Mouse (Mus musculus): ENCODE data around the gene Ppp1ca. TPM values are rescaled to one million over a fixed set of nuclear protein-coding genes. Genes with fewer than 3 reads are reported as not detected.
A peak's percentile ranks its signal among the peaks of the same experiment; 100 is the strongest.

Gene Ppp1ca
- polyA plus RNA-seq, 1 experiment from 2014 or later, result 929 TPM

DNA sequence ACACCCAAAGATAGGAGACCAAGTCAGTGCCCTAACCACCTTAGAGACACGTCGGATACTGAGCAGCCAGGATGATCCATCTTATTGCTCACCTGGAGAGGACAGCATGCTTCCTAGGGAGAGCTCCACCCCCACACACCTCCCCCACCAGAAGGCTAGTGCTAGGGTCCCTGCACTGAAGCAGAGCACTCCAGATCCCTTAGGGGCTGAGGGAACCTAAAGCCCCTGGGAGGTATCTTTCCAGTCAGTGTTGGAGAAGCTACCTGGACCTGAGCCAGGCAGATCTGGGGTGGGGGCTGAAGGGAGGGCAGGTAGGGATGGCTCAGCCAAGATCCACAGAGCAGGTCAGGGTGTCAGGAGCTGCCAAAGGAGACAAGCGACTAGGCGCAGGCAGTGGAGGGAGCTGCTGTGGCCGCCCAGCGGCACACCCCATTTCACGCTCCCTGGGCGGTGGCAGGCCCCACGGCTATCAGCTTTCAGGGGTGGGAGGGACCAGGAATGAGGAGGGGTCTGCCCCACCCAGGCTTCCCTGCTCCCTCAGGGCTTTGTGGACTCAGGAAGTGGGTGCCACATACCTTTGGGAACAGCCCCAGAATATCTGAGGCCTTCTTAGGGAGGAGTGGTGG is 37.7 kb downstream of the Ppp1ca start:
- WGBS, result 49% methylated on average over 9 of the region's 9 CpGs
- ATAC-seq (ENCODE audit: low FRiP score) (no peak), DNase-seq (ENCODE audit: low spot score, missing footprints) (peak; percentile 62)

DNA sequence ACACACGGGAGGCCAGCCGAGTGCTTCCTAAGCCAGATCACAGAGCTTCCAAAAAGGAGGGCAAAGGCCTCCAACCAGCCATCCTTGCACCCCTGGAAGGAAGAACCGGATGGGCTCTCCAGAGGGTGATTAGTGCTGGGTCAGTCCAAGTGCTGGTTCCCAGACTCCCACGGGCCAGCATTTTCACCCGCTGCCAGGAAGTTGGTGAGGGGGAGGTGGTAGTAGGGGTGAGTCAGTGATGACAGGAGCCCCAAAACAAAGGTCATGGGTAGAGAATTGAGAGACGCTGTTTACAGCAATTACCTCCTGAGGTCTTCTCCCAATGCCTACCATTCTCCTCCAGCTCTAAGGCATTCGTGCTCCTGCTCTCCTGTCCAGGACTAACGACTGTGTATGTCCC is 38.5 kb downstream of the Ppp1ca start:
- H3K4me2 ChIP-seq, result no peak overlapping the region
- H3K27ac ChIP-seq (ENCODE audit: low read depth, low read length), result no peak overlapping the region
- DNase-seq (ENCODE audit: low spot score, missing footprints) (no peak), ATAC-seq (ENCODE audit: low FRiP score) (no peak)
- no peak overlapping the region for H3K4me3 ChIP-seq (ENCODE audit: low read depth, low read length)
- peaks cover 9% of the 10 kb centered on the region for H3K4me1 ChIP-seq (ENCODE audit: control insufficient read depth, insufficient read depth, low read length)
- WGBS, result 75% methylated on average over 8 of the region's 8 CpGs
- no peaks in the 10 kb centered on the region for H3K36me3 ChIP-seq (ENCODE audit: control insufficient read depth, insufficient read depth, low read length)
- no peaks in the 10 kb centered on the region for H3K9me3 ChIP-seq (ENCODE audit: control insufficient read depth, low read length)
- H3K27me3 ChIP-seq (ENCODE audit: control insufficient read depth, insufficient read depth, low read length), result peaks cover 3% of the 10 kb centered on the region; the same call in 1 of the 2 replicates
- no peak overlapping the region for H3K9ac ChIP-seq (ENCODE audit: low read length)

More for the DNA sequence above, 37.7 kb downstream of the Ppp1ca start:
- H3K27ac ChIP-seq (ENCODE audit: low read depth, low read length), result no peak overlapping the region
- H3K27me3 ChIP-seq (ENCODE audit: control insufficient read depth, insufficient read depth, low read length), result peaks cover 3% of the 10 kb centered on the region; the same call in 1 of the 2 replicates
- no peak overlapping the region for H3K9ac ChIP-seq (ENCODE audit: low read length)
- H3K4me2 ChIP-seq, result no peak overlapping the region
- no peaks in the 10 kb centered on the region for H3K9me3 ChIP-seq (ENCODE audit: control insufficient read depth, low read length)
- no peaks in the 10 kb centered on the region for H3K36me3 ChIP-seq (ENCODE audit: control insufficient read depth, insufficient read depth, low read length)
- H3K4me1 ChIP-seq (ENCODE audit: control insufficient read depth, insufficient read depth, low read length), result peaks cover 9% of the 10 kb centered on the region
- no peak overlapping the region for H3K4me3 ChIP-seq (ENCODE audit: low read depth, low read length)

DNA sequence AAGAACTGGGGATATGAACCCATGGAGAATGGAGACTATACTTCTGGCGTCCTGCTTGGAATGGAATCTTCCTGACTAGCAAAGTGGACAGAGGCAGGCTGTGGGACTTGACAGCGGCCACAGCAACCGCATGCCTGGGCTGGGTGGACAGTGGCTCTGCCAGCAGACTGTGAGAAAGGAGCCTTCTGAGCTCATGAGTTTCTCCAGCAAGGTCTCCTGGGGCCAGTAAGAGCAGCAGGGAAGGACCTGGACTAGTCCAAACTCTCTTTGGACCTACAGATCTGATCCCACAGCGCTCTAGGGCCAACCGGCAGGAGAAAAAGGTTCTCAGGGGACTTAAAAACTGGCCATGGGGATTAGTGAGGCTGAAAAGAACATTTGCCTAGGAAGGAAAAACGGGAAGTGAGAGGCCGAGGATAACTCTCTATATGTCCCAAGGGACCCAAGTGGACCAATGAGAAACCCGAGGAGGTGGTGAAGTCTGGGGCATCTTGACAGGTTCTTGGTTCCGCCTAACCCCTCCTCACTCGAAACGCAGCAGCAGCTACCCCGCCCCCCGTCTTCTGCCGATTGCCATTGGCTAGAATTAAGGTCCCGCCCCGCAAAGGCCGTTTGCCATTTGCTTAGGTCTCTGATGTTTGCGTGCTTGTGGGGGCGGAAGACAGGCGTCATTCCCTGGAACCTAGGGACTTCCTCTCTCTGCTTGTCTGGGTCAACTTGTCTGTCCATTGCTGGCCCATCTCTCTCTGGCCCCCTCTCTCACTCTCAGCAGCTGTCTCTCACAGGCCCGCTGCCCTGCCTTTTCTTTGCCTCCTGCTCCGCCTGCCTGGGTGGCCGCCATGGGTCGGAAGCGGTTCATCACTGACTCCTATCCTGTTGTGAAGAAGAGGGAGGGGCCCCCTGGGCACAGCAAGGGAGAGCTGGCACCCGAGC is 39.7 kb downstream of the Ppp1ca start, which contains the start of gene Pold4:
Gene Pold4 (plus strand): TSS at position 647 of the 933 bp plus-strand sequence.
- no peak within 1 kb of the TSS for H3K27ac ChIP-seq (ENCODE audit: low read depth, low read length)
- H3K4me1 ChIP-seq (ENCODE audit: control insufficient read depth, insufficient read depth, low read length), result peaks cover 9% of the 10 kb centered on the region
- no peaks in the 10 kb centered on the region for H3K9me3 ChIP-seq (ENCODE audit: control insufficient read depth, low read length)
- ATAC-seq (ENCODE audit: low FRiP score), result peak; percentile 92
- DNase-seq (ENCODE audit: low spot score, missing footprints), result peak; percentile 96
- 12% methylated on average over 26 of the region's 26 CpGs for WGBS
- no peaks in the 10 kb centered on the region for H3K36me3 ChIP-seq (ENCODE audit: control insufficient read depth, insufficient read depth, low read length)
- H3K4me3 ChIP-seq (ENCODE audit: low read depth, low read length), result peak within 1 kb of the TSS; percentile 49
- peak within 1 kb of the TSS; percentile 67 for H3K9ac ChIP-seq (ENCODE audit: low read length)
- peaks cover 3% of the 10 kb centered on the region; the same call in 1 of the 2 replicates for H3K27me3 ChIP-seq (ENCODE audit: control insufficient read depth, insufficient read depth, low read length)
- H3K4me2 ChIP-seq, result peak within 1 kb of the TSS; percentile 80

DNA sequence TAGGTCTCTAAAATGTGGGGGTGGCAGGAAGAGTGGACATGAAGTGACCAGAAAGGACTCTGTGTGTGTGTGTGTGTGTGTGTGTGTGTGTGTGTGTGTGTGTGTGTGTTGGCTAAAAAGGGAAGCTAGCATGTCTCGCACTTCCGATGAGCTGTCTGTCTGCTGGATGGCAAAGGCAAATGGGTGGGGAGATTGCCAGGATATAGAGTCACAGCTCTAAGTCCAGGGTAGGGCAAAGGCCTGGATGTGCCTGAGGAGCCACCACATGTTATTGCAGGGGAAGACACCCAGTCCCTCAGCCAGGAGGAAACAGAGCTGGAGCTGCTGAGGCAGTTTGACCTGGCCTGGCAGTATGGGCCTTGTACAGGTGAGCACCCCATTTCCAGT is 40.3 kb downstream of the Ppp1ca start:
- WGBS, result 80% methylated on average over 2 of the region's 2 CpGs
- peak overlapping the region; percentile 80 for H3K4me2 ChIP-seq
- no peak; the same call in 1 of the 2 replicates for ATAC-seq (ENCODE audit: low FRiP score)

DNA sequence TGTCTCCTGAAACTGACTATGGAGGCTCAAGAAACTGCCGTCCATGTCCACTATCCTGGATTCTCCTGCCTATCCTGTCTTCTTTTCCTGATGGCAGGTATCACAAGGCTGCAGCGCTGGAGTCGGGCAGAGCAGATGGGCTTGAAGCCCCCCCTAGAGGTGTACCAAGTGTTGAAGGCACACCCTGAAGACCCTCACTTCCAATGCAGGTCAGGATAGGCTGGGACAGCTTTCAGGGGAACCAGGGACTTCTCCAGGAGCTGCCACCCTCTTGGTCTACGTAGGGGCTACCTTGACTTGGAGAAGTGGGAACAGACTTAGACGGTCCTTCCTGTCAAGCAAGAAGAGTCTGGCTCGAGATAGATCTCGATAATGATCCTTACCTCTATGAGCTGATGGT is 40.8 kb downstream of the Ppp1ca start:
- peaks cover 9% of the 10 kb centered on the region for H3K4me1 ChIP-seq (ENCODE audit: control insufficient read depth, insufficient read depth, low read length)
- 81% methylated on average over 7 of the region's 7 CpGs for WGBS
- H3K27me3 ChIP-seq (ENCODE audit: control insufficient read depth, insufficient read depth, low read length), result peaks cover 3% of the 10 kb centered on the region; the same call in 1 of the 2 replicates
- H3K9ac ChIP-seq (ENCODE audit: low read length), result peak overlapping the region; percentile 67
- no peak for DNase-seq (ENCODE audit: low spot score, missing footprints)
- H3K36me3 ChIP-seq (ENCODE audit: control insufficient read depth, insufficient read depth, low read length), result no peaks in the 10 kb centered on the region
- H3K4me2 ChIP-seq, result no peak overlapping the region
- ATAC-seq (ENCODE audit: low FRiP score), result no peak
- H3K4me3 ChIP-seq (ENCODE audit: low read depth, low read length), result no peak overlapping the region
- no peaks in the 10 kb centered on the region for H3K9me3 ChIP-seq (ENCODE audit: control insufficient read depth, low read length)
- no peak overlapping the region for H3K27ac ChIP-seq (ENCODE audit: low read depth, low read length)

More for the DNA sequence above, 40.3 kb downstream of the Ppp1ca start:
- Histone ChIP-seq H3K36me3 (ENCODE audit: control insufficient read depth, insufficient read depth, low read length) (no peaks in the 10 kb centered on the region), H3K9ac (ENCODE audit: low read length) (peak overlapping the region; percentile 67), H3K4me1 (ENCODE audit: control insufficient read depth, insufficient read depth, low read length) (peaks cover 9% of the 10 kb centered on the region), H3K27ac (ENCODE audit: low read depth, low read length) (no peak overlapping the region), H3K4me3 (ENCODE audit: low read depth, low read length) (peak overlapping the region; percentile 49), H3K9me3 (ENCODE audit: control insufficient read depth, low read length) (no peaks in the 10 kb centered on the region), H3K27me3 (ENCODE audit: control insufficient read depth, insufficient read depth, low read length) (peaks cover 3% of the 10 kb centered on the region; the same call in 1 of the 2 replicates)
- DNase-seq (ENCODE audit: low spot score, missing footprints), result no peak

DNA sequence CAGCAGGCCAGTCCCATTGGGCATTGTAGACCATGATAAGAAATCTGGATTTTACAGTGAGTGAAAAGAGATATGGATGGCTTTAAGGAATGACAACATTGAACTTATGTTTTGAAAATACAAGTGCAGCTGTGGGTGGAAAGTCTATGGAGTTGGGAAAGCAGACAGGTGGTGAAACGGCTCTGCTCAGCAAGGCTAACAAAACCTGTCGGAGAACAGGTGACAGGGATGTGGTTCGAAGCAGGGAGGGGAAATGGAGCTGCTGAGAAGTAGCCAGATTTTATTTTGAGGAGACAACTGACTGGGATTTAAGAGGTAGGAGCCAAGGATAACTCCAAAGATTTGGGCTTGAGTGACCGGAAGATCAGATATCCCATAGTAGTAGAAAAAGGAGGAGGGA is 42.7 kb downstream of the Ppp1ca start:
- no peak for DNase-seq (ENCODE audit: low spot score, missing footprints)
- no peak overlapping the region for H3K4me3 ChIP-seq (ENCODE audit: low read depth, low read length)
- H3K9ac ChIP-seq (ENCODE audit: low read length), result no peak overlapping the region
- peaks cover under 1% of the 10 kb centered on the region; the same call in 1 of the 2 replicates for H3K27me3 ChIP-seq (ENCODE audit: control insufficient read depth, insufficient read depth, low read length)
- H3K9me3 ChIP-seq (ENCODE audit: control insufficient read depth, low read length), result no peaks in the 10 kb centered on the region
- no peak overlapping the region for H3K27ac ChIP-seq (ENCODE audit: low read depth, low read length)
- H3K4me1 ChIP-seq (ENCODE audit: control insufficient read depth, insufficient read depth, low read length), result peaks cover 9% of the 10 kb centered on the region
- no peak for ATAC-seq (ENCODE audit: low FRiP score)
- H3K36me3 ChIP-seq (ENCODE audit: control insufficient read depth, insufficient read depth, low read length), result no peaks in the 10 kb centered on the region
- H3K4me2 ChIP-seq, result no peak overlapping the region
- WGBS, result 81% methylated on average over 4 of the region's 4 CpGs

DNA sequence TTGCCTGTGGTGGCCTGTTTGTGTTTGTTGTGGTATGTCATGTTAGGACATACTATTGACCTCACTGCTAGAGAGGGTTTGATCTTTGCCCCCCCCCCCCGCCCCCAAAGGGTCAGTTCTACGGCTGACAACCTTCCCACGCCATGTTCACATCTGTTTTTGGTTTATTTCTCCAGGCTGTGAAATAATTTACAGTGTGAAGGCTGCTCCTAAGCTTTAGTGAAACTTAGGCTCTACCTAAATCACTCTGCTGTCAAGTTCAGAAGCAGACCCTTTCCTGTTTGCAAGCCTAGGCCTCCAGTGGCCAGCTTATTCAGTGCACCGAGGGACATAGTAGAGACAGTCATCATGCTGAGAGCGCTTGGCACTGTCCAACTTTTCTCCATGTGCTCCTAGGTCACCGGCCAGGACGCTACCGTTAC is 48.4 kb downstream of the Ppp1ca start:
- Histone ChIP-seq H3K9me3 (ENCODE audit: control insufficient read depth, low read length) (no peaks in the 10 kb centered on the region), H3K27ac (ENCODE audit: low read depth, low read length) (no peak overlapping the region), H3K4me3 (ENCODE audit: low read depth, low read length) (no peak overlapping the region), H3K9ac (ENCODE audit: low read length) (no peak overlapping the region), H3K4me1 (ENCODE audit: control insufficient read depth, insufficient read depth, low read length) (no peaks in the 10 kb centered on the region), H3K27me3 (ENCODE audit: control insufficient read depth, insufficient read depth, low read length) (no peaks in the 10 kb centered on the region), H3K36me3 (ENCODE audit: control insufficient read depth, insufficient read depth, low read length) (no peaks in the 10 kb centered on the region), H3K4me2 (no peak overlapping the region)
- WGBS, result 73% methylated on average over 8 of the region's 8 CpGs
- ATAC-seq (ENCODE audit: low FRiP score) (no peak), DNase-seq (ENCODE audit: low spot score, missing footprints) (no peak)

DNA sequence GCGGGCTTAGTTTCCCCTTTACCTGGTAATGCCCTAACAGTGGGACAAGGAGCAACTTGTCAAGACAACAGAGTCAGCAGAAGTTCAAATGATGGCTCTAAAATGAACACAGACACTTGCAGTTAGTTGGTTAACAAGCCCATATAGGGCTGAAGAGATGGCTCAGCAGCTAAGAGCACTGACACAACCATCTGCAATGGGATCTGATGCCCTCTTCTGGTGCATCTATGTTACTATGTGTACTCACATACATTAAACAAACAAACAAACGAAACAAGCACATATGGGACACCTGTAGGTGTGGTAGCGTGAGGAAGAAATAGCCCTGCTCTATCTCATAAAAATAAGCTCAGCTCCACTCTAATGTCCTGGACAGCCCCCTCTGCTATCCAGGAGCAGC is 50.6 kb downstream of the Ppp1ca start:
- Histone ChIP-seq H3K27ac (ENCODE audit: low read depth, low read length) (no peak overlapping the region), H3K36me3 (ENCODE audit: control insufficient read depth, insufficient read depth, low read length) (no peaks in the 10 kb centered on the region), H3K27me3 (ENCODE audit: control insufficient read depth, insufficient read depth, low read length) (no peaks in the 10 kb centered on the region), H3K4me3 (ENCODE audit: low read depth, low read length) (no peak overlapping the region), H3K9ac (ENCODE audit: low read length) (no peak overlapping the region), H3K4me2 (no peak overlapping the region), H3K4me1 (ENCODE audit: control insufficient read depth, insufficient read depth, low read length) (no peaks in the 10 kb centered on the region), H3K9me3 (ENCODE audit: control insufficient read depth, low read length) (no peaks in the 10 kb centered on the region)
- 59% methylated on average over 3 of the region's 3 CpGs for WGBS
- DNase-seq (ENCODE audit: low spot score, missing footprints) (no peak), ATAC-seq (ENCODE audit: low FRiP score) (no peak)

DNA sequence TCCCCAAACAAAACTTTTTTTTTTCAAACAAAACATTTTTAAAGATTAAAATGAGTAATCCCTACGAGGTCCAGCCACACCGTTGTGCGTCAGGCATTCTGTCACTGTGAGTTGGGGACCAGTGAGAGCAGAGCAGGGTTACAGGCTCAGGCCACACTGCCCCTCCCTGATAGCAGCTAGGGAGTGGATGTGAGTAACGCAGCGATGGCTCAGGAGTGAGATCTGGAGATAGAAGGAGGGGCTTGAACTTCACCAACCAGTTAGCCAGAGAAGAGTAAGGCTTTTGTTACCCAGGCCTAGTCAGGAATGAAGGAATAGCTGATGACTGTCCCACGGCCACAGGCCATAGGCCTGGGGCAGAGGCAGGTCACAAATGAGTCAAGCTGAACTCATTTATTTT is 52.9 kb downstream of the Ppp1ca start:
- Histone ChIP-seq H3K36me3 (ENCODE audit: control insufficient read depth, insufficient read depth, low read length) (no peaks in the 10 kb centered on the region), H3K4me3 (ENCODE audit: low read depth, low read length) (no peak overlapping the region), H3K27me3 (ENCODE audit: control insufficient read depth, insufficient read depth, low read length) (no peaks in the 10 kb centered on the region), H3K9ac (ENCODE audit: low read length) (no peak overlapping the region), H3K9me3 (ENCODE audit: control insufficient read depth, low read length) (no peaks in the 10 kb centered on the region), H3K27ac (ENCODE audit: low read depth, low read length) (no peak overlapping the region), H3K4me1 (ENCODE audit: control insufficient read depth, insufficient read depth, low read length) (no peaks in the 10 kb centered on the region), H3K4me2 (no peak overlapping the region)
- no peak for ATAC-seq (ENCODE audit: low FRiP score)
- no peak for DNase-seq (ENCODE audit: low spot score, missing footprints)
- WGBS, result 88% methylated on average over 6 of the region's 6 CpGs
